Mouse (Mus musculus): ENCODE data around the gene Chchd6.

- TF ChIP-seq POLR2A (IDR thresholded peaks at IDR 0.05; ENCODE audit: insufficient read length, low read depth) (no peak), CEBPB (IDR thresholded peaks at IDR 0.05; ENCODE audit: insufficient read depth, poor library complexity, severe bottlenecking) (no peak), POLR2AphosphoS2 (IDR thresholded peaks at IDR 0.05; ENCODE audit: insufficient read length, low read depth) (no peak), USF1 (IDR thresholded peaks at IDR 0.05; ENCODE audit: low read depth) (no peak), MYOG (IDR thresholded peaks at IDR 0.05; ENCODE audit: control insufficient read depth in 1 of 3, insufficient read depth in 1 of 3, insufficient read length in 2 of 3, low read depth in 2 of 3) (no peak), E2F4 (IDR thresholded peaks at IDR 0.05; ENCODE audit: insufficient read depth) (no peak), MAX (IDR thresholded peaks at IDR 0.05; ENCODE audit: low read depth) (no peak), MYOD1 (IDR thresholded peaks at IDR 0.05; ENCODE audit: control insufficient read depth in 1 of 3, insufficient read length in 2 of 3, low read depth in 2 of 3) (no peak), SRF (IDR thresholded peaks at IDR 0.05; ENCODE audit: control insufficient read depth, insufficient read length, low read depth) (no peak), REST (IDR thresholded peaks at IDR 0.05; ENCODE audit: insufficient read depth, insufficient read length) (no peak), TCF12 (IDR thresholded peaks at IDR 0.05; ENCODE audit: insufficient read depth, poor library complexity, severe bottlenecking) (no peak), TCF3 (IDR thresholded peaks at IDR 0.05; ENCODE audit: insufficient read length, low read depth) (no peak)
Measured at GRCm38 (mm10) chr6:89415091-89415490, 180.4 kb downstream of the Chchd6 start.
